Mouse (Mus musculus): ENCODE measurements at regions not wholly inside any gene's neighbourhood (a gene's known extent, or its start where the extent isn't known, plus 50 kb on each side); places are given as distances from the start of the nearest gene placed in this dataset.

DNA sequence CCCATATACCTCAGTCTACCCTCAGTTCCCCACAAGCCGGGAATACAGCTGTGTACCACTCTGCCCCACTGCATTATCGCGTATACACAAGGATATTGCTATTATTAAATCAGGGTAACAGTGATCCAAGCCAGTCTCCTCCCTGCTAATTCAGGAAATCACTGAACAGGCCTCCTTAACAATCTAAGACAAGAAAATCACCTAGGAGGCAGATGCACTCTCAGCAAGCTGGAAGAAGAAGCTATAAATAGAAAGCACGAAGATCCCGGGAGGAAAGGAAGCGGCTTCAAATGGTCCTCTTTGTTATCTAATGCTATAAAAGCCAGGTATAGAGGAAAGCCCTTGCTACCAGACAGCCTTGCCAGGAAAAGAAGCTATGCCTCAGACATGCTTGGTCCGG lies 304.6 kb downstream of the Wdr11 start:
- H3K9me3 ChIP-seq (replicated peaks): no peaks in the 10 kb centered on the region
- DNase-seq: no peak
- H3K4me2 ChIP-seq: no peak overlapping the region
- H3K36me3 ChIP-seq: no peaks in the 10 kb centered on the region
- no peak overlapping the region for H3K4me3 ChIP-seq (replicated peaks)
- no peak for ATAC-seq (ENCODE audit: low read depth)
- H3K27me3 ChIP-seq: no peaks in the 10 kb centered on the region
- H3K9ac ChIP-seq: no peak overlapping the region
- no peaks in the 10 kb centered on the region for H3K4me1 ChIP-seq (replicated peaks)
- H3K27ac ChIP-seq: no peak overlapping the region
- WGBS (ENCODE audit: insufficient replicate concordance): 49% methylated on average over 7 of the region's 7 CpGs

DNA sequence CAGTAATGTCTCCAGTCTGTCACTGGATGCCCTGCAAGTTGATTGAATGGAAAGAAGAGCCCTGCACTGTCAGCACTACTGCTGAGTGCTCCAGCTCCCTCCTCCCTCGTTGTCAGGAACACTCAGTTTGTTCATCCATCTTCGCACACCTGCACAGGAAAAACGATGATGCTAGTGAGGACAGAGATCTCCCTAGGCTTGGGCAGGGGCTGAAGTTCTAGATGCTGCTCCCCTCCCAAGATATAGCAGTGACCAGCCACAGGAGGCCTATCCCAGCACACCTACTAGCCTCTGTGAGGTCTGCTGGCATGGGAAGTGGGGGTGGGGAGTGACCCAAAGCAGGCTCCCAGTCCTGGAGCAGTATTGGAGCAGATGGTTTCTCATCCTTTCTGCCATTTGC lies 305.8 kb downstream of the Wdr11 start:
- Histone ChIP-seq H3K4me2 (no peak overlapping the region), H3K9me3 (replicated peaks) (no peaks in the 10 kb centered on the region), H3K27me3 (no peaks in the 10 kb centered on the region), H3K4me3 (replicated peaks) (no peak overlapping the region), H3K36me3 (no peaks in the 10 kb centered on the region), H3K27ac (no peak overlapping the region), H3K9ac (no peak overlapping the region), H3K4me1 (replicated peaks) (no peaks in the 10 kb centered on the region)
- ATAC-seq (ENCODE audit: low read depth): no peak
- WGBS (ENCODE audit: insufficient replicate concordance): 50% methylated on average over 3 of the region's 3 CpGs
- DNase-seq: no peak

DNA sequence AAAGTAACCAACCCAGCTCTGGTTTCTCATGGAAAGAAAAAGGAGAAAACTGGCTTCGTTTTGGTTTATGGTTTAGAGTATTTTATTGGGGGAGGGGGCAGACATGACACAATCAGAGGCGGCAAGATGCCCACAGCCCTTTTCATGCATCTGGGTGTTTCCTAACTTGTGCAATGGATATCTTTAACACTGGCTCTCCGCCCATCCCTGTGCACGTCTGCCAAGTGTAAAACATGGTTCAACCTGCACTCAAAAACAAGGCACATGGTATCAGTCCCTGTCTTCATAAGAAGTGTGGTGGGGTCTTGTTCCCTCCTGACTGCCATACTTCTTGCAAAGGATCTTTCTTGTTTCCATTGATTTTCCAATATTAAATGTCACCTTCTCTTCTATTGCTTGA lies 310.6 kb downstream of the Wdr11 start:
- WGBS (ENCODE audit: insufficient replicate concordance): 57% methylated on average over 4 of the region's 4 CpGs
- Histone ChIP-seq H3K36me3 (no peaks in the 10 kb centered on the region), H3K27me3 (no peaks in the 10 kb centered on the region), H3K27ac (no peak overlapping the region), H3K4me3 (replicated peaks) (no peak overlapping the region), H3K9me3 (replicated peaks) (no peaks in the 10 kb centered on the region), H3K4me2 (no peak overlapping the region), H3K9ac (no peak overlapping the region), H3K4me1 (replicated peaks) (no peaks in the 10 kb centered on the region)
- no peak for ATAC-seq (ENCODE audit: low read depth)
- no peak for DNase-seq

DNA sequence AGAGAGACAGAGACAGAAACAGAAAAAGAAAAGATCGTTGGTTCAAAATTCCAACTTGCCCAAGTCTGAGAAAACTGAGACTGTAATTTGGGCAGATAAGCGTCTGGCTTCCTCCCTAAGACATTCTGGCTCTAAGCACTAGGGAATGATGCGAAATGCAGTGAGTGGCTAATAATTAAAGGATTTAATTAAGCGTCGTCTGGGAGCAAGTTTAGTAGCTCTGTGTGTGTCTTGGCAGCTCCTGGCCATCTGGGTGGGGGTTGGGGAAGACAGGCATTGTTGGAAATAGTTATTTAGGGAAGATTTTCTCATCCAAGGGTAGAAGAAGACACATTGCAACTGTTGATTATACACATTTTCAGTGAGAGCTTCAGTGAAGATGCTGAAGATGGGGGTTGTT lies 311.5 kb downstream of the Wdr11 start:
- Histone ChIP-seq H3K4me3 (replicated peaks) (no peak overlapping the region), H3K4me1 (replicated peaks) (no peaks in the 10 kb centered on the region), H3K36me3 (no peaks in the 10 kb centered on the region), H3K27ac (no peak overlapping the region), H3K4me2 (no peak overlapping the region), H3K27me3 (no peaks in the 10 kb centered on the region), H3K9ac (no peak overlapping the region), H3K9me3 (replicated peaks) (no peaks in the 10 kb centered on the region)
- ATAC-seq (ENCODE audit: low read depth) (no peak), DNase-seq (no peak)
- WGBS (ENCODE audit: insufficient replicate concordance): 60% methylated on average over 5 of the region's 5 CpGs

DNA sequence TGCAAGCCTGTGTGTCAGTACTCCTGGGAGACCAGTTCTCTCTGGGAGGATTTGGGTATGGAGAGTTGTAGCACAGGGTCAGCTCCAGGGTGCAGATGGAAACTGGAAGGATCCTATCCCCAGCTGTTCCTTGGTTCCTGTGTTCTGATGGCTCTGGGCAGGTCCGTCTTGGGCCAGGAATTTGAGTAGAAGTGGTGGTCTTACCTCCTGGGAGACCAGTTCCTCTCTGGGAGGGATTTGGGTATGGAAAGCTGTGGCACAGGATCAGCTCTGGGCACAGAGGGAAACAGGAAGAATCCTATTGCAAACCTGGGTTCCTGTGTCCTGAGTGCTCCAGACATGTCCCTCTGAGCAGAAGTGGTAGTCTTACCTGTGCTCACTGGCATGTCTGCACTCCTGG lies 314.5 kb downstream of the Wdr11 start:
- no peaks in the 10 kb centered on the region for H3K27me3 ChIP-seq
- WGBS (ENCODE audit: insufficient replicate concordance): 43% methylated on average over 1 of the region's 1 CpGs
- no peak overlapping the region for H3K27ac ChIP-seq
- H3K9me3 ChIP-seq (replicated peaks): no peaks in the 10 kb centered on the region
- no peak overlapping the region for H3K4me3 ChIP-seq (replicated peaks)
- H3K9ac ChIP-seq: no peak overlapping the region
- no peaks in the 10 kb centered on the region for H3K36me3 ChIP-seq
- DNase-seq: no peak
- no peak for ATAC-seq (ENCODE audit: low read depth)
- no peak overlapping the region for H3K4me2 ChIP-seq
- H3K4me1 ChIP-seq (replicated peaks): no peaks in the 10 kb centered on the region

DNA sequence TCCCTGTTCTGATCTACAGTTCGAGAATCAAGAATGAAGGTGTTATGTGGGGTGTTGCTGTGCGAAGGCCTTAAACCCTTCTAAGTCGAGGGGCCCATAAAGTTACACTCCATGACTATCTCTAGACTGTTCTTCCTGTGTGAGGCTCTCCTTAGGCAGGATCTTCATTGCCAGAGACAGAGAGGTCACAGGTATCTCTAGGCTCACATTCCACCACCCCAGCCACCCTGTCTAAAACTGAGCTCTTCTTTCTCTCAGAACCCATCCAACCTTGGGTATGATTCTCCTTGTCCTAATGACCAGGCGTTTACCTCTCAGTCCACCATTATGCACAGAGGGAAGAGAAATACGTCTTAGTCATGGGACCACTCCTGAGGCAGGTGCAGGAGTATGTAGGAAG lies 317.2 kb downstream of the Wdr11 start:
- WGBS (ENCODE audit: insufficient replicate concordance): 61% methylated on average over 5 of the region's 5 CpGs
- Histone ChIP-seq H3K27me3 (no peaks in the 10 kb centered on the region), H3K9ac (no peak overlapping the region), H3K4me2 (no peak overlapping the region), H3K36me3 (no peaks in the 10 kb centered on the region), H3K4me1 (replicated peaks) (no peaks in the 10 kb centered on the region), H3K9me3 (replicated peaks) (no peaks in the 10 kb centered on the region), H3K4me3 (replicated peaks) (no peak overlapping the region), H3K27ac (no peak overlapping the region)
- DNase-seq: no peak
- no peak for ATAC-seq (ENCODE audit: low read depth)

DNA sequence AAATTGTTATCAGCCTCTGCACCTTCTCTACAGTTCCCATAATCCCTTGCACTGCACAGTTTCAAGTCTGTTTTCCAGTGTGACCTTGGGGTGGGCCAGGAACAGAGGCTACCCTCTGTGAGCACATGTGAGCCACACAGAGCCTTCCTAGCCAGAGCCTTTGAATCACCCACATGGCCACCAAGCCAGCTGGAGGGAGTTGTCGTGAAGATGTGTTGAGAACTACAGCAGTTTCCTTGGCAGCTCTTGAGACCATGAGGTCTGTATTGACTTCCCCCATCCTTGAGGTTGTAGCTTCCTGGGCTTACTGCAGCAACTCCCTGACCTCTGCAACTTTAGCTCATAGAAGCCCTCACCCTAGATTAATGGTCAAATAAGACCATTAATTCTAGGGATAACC lies 318.1 kb downstream of the Wdr11 start:
- 69% methylated on average over 1 of the region's 1 CpGs for WGBS (ENCODE audit: insufficient replicate concordance)
- H3K27me3 ChIP-seq: no peaks in the 10 kb centered on the region
- H3K4me1 ChIP-seq (replicated peaks): no peaks in the 10 kb centered on the region
- no peak overlapping the region for H3K4me2 ChIP-seq
- H3K9me3 ChIP-seq (replicated peaks): no peaks in the 10 kb centered on the region
- no peak overlapping the region for H3K9ac ChIP-seq
- no peaks in the 10 kb centered on the region for H3K36me3 ChIP-seq
- DNase-seq (no peak), ATAC-seq (ENCODE audit: low read depth) (no peak)
- no peak overlapping the region for H3K27ac ChIP-seq
- H3K4me3 ChIP-seq (replicated peaks): no peak overlapping the region

DNA sequence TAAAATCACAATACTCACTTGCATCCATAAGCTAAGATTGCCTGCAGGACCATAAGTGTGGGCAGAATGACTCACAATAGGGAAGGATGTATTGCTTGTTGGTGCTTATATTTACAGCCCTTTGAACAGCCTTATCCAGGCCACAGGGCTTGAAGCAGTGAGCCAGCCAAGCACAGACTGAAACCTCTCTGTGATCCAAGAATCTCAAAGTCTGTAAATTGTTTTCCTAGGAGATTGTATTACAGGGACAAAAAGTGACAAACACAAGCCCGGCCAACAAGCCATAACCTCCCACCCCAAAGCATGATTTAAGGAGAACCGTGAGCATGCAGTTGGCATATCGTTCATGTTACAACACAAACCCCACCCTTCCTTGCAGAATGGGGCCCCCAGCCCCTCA lies 319.2 kb downstream of the Wdr11 start:
- H3K27me3 ChIP-seq: no peaks in the 10 kb centered on the region
- WGBS (ENCODE audit: insufficient replicate concordance): 33% methylated on average over 3 of the region's 3 CpGs

DNA sequence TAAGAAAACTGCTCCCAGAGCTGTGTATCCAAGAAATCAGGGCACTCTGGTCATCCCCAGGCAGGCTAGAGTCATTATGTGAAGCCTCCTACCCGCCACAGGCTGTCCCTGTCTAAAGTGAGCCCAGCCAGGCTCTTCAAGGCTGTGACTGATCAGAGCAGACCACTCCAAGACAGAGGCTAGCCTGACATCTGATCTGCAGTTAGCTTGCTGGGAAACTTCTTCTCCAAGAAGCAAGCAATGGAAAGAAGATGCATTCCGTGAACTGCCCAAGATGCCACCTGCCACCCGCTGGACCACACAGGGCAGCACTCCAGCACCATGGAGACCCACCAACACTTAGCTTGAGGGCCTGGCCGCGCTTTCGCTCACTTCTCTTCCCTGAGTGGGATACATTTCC lies 323.2 kb downstream of the Wdr11 start:
- Histone ChIP-seq H3K4me1 (replicated peaks) (no peaks in the 10 kb centered on the region), H3K4me2 (no peak overlapping the region), H3K9me3 (replicated peaks) (no peaks in the 10 kb centered on the region), H3K4me3 (replicated peaks) (no peak overlapping the region), H3K27me3 (no peaks in the 10 kb centered on the region), H3K27ac (no peak overlapping the region), H3K36me3 (no peaks in the 10 kb centered on the region), H3K9ac (no peak overlapping the region)
- ATAC-seq (ENCODE audit: low read depth) (no peak), DNase-seq (no peak)
- WGBS (ENCODE audit: insufficient replicate concordance): 72% methylated on average over 6 of the region's 6 CpGs

More for the DNA sequence above, 319.2 kb downstream of the Wdr11 start:
- Histone ChIP-seq H3K36me3 (no peaks in the 10 kb centered on the region), H3K9me3 (replicated peaks) (no peaks in the 10 kb centered on the region), H3K4me2 (no peak overlapping the region), H3K4me1 (replicated peaks) (no peaks in the 10 kb centered on the region), H3K27ac (no peak overlapping the region), H3K9ac (no peak overlapping the region), H3K4me3 (replicated peaks) (no peak overlapping the region)
- DNase-seq (no peak), ATAC-seq (ENCODE audit: low read depth) (no peak)

DNA sequence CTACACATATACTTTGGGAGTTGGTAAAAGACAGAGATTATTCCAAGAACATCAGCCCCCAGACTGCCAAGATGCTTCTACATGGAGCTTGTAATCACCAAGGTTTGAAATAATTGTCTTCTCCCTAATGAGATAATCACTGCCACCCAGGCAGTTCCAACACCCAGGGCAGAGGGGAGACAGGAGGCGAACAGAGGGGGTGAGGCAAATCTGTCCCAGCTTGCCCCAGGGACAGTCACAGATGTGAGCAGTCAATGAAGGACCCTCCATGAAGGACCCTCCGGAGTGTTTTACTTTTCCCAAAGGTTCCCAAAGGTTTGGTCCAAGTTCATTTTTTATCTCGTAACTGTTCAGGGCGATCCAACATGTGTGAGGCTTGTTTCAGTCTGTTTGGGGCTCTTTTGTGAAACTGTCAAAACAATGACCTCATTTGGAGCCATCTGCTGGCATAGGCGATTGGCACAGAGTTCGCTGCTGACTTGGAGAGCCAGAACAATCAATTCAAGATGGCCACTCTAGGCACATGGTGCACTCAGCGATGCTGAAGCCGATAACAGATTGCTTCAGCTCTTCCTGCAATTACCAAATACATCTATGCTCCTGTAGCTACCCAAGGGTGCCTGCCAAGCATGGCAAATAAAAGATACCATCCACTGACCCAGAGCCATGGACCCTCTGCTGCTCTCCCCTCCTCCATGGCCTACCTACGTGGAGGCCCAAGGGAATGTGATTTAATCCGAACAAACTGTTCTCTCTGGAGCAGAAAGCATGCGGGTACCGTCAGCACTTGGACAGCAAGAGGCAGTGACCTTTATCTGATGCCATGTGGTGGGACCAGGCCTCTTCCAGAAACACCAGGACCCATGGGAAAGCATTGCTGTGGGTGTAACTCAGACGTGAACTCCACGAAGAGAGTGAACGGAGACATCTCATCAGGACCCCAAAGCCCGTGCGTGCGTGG lies 326.9 kb downstream of the Wdr11 start:
- no peak for DNase-seq
- no peak for ATAC-seq (ENCODE audit: low read depth)
- no peak overlapping the region for H3K4me3 ChIP-seq (replicated peaks)
- H3K27me3 ChIP-seq: no peaks in the 10 kb centered on the region
- H3K9ac ChIP-seq: no peak overlapping the region
- no peaks in the 10 kb centered on the region for H3K9me3 ChIP-seq (replicated peaks)
- no peaks in the 10 kb centered on the region for H3K36me3 ChIP-seq
- no peaks in the 10 kb centered on the region for H3K4me1 ChIP-seq (replicated peaks)
- H3K27ac ChIP-seq: no peak overlapping the region
- 77% methylated on average over 18 of the region's 18 CpGs for WGBS (ENCODE audit: insufficient replicate concordance)
- H3K4me2 ChIP-seq: no peak overlapping the region

DNA sequence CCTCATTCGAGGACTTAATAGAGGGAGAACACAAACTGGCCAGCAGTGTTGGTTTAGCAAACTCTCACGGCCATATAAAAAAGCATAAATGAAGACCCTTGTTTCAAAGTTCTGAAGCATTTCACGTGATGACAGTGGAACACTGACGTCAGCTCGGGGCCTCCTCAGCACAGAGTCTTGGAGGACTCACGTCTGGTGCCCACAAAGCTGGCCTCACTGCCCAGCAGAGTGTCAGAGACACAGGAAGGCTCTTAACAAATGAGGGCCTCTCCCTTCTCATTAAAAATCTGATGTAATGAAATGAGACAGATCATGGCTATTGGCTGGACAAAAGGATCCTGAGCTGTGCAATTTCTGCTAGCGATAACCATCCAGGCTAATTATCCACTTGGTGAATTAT lies 330.6 kb downstream of the Wdr11 start:
- no peak for ATAC-seq (ENCODE audit: low read depth)
- no peaks in the 10 kb centered on the region for H3K27me3 ChIP-seq
- 68% methylated on average over 7 of the region's 7 CpGs for WGBS (ENCODE audit: insufficient replicate concordance)

DNA sequence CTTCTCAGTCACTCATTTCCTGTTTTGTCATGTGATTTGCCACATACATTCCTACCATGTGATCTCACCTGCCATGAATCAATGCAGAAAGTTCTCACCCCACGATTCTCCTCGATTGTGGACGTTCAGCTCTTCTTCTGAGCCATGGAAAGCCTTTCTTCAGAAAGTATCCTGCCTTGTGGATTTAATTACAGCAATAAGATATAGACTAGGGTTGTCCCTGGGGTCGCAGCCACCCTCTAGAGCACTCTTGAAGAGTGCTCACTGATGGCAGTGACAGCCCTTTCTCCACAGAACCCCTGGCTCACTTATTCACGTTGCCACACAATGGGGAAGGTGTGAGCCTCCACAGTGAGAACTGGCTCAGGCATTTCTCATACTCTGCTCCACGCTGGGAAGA lies 345.1 kb downstream of the Wdr11 start:
- H3K4me2 ChIP-seq: no peak overlapping the region
- no peaks in the 10 kb centered on the region for H3K27me3 ChIP-seq
- no peak overlapping the region for H3K9ac ChIP-seq
- H3K9me3 ChIP-seq (replicated peaks): no peaks in the 10 kb centered on the region
- WGBS (ENCODE audit: insufficient replicate concordance): 49% methylated on average over 6 of the region's 6 CpGs
- no peak overlapping the region for H3K27ac ChIP-seq
- ATAC-seq (ENCODE audit: low read depth) (no peak), DNase-seq (no peak)
- H3K4me1 ChIP-seq (replicated peaks): no peaks in the 10 kb centered on the region
- no peak overlapping the region for H3K4me3 ChIP-seq (replicated peaks)
- no peaks in the 10 kb centered on the region for H3K36me3 ChIP-seq

More for the DNA sequence above, 330.6 kb downstream of the Wdr11 start:
- Histone ChIP-seq H3K9ac (no peak overlapping the region), H3K4me1 (replicated peaks) (no peaks in the 10 kb centered on the region), H3K4me3 (replicated peaks) (no peak overlapping the region), H3K27ac (no peak overlapping the region), H3K4me2 (no peak overlapping the region), H3K9me3 (replicated peaks) (no peaks in the 10 kb centered on the region), H3K36me3 (no peaks in the 10 kb centered on the region)
- DNase-seq: no peak

Data from liver, embryonic 13.5 days (tissue).